Mouse (Mus musculus) embryonic stem cell, embryonic (primary cell): ENCODE results near the gene Skor1.

Source experiments
- CTCF ChIA-PET, 4 experiments: fragments of 300-600 bp in 2 of 4; fragments of 350-600 bp in 2 of 4; sonication (Branson Sonifier 250); formaldehyde crosslinking; loops; one replicate each; lab custom pipeline; 2022; ENCODE audit warnings: inconsistent platforms in 2 of 4; lab: Charles Lee
- POLR2A ChIA-PET, 4 experiments: fragments of 300-600 bp in 2 of 4; fragments of 350-600 bp in 2 of 4; sonication (Branson Sonifier 250); formaldehyde crosslinking; loops; one replicate each; lab custom pipeline; 2022; ENCODE audit warnings: antibody characterized with exemption in 4 of 4, inconsistent platforms in 1 of 4; lab: Charles Lee

The Skor1 gene

DNA sequence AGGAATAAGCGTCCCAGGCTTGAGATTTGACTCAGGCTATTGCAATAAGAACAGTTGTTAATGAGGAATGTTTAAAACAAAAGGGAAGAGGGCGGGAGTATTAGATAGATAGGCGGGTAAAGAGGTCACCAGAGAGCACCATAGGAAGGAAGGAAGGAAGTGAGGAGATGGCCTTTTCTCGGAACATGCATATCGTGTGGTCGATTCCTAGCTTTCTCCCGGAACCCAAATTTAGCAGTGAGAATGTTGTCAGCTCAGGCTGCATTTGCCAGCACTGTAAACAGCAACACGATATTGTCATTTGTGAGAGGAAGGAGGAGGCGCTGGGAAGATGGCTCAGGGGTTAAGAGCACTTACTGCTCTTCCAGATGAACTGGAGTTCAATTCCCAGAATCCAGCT, 24.2 kb downstream of the Skor1 start:
- CTCF ChIA-PET, result interaction anchor here (0.5 to 2.8 kb wide), 81 partner anchors 8 to 1898 kb away, joined by 3 to 23 read pairs (median 4); partner anchors contain the start of genes Calml4 (in 1 of the 4), Cln6 (in 1 of the 4) and Fem1b (in 1 of the 4)
- POLR2A ChIA-PET, result interaction anchor here (0.6 to 2.2 kb wide), 17 partner anchors 7 to 312 kb away, joined by 3 to 13 read pairs (median 5); no protein-coding TSS in a partner anchor

DNA sequence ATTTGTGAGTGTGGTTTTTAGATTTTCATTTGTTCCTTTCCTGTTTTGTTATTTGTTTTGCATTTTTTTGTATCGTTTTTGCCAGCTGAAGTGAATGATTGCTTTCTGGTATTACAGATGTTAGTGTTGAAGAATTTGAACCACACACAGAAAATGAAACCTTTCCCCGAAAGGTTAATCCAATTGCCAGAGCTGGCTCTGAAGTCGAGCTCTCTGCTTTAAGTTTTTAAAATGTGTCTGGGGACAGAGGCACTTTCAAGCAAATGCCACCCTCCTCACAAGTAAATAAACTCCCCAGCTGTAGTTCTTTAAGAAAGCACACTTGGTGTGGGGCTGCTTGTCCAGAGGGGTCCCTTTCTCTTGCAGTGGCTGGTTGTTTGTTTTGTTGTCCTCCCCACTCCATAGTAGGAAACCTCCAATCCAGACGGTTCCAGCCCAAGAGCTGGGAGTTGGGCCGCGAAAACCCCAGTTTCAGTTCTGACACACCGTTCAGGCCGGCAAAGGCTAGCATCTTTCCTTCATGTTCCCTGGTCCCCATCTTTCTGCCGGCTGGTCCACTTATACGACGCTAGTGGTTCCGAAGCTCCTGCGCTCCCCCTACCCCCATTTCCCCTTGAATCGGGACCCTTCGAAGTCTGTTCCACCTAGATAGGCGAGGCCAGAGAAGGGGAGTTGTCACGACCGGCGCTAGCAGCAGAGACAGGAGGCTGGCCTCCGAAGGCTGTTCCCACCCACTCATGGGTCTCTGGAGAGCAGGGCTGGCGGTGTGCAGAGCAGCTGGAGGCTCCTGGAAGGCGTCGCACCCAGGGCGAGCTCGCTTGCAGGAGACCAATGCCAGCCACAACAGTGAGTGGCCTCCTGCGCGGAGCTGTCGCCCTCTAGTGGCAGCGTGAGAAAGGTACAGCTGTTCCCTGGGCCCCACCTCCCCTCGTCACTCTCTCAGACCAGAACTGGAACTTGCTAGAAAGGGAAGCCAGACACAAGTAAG, 25.0 kb downstream of the Skor1 start:
- ChIA-PET POLR2A (interaction anchor here (0.6 to 2.2 kb wide), 20 partner anchors 8 to 311 kb away, joined by 3 to 13 read pairs (median 4); no protein-coding TSS in a partner anchor), CTCF (interaction anchor here (0.5 to 2.8 kb wide), 93 partner anchors 8 to 1899 kb away, joined by 3 to 23 read pairs (median 4); partner anchors contain the start of genes Calml4 (in 1 of the 4), Cln6 (in 1 of the 4), Fem1b (in 1 of the 4) and Smad6 (in 1 of the 4))

DNA sequence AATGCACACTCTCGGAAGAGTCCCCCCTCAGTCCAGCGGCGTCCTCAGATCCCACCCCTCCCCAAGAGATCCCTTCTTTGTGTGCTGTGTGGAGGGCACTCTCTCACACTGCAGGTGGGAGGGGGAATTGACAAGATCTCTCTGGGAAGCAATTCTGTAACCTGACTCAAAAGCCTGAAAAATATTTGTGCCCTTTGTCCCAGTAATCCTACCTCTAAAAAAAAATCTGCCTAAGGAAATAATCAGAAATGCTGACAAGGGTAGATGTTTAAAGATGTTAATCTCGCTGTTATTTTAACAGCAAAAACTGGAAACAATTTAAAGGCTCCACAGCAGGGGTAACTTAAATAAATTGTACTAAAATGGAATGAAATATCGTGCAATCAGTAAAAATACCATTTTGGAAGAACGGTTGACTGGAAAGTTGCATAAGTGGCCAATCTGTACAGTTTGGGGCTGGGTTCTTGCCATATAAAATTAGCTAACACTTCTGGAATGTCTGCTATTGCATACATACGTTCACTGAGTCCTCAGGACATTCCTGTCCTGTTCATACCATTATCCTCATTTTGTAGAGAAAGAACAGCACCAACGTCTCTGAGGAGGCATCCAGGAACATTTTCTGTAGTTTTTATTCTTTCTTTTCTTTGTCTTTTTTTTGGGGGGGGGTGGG, 26.5 kb downstream of the Skor1 start:
- ChIA-PET CTCF (interaction anchor here in 2 of 4 experiments (0.6 to 0.7 kb wide), 4 partner anchors 30 to 360 kb away, joined by 3 to 7 read pairs (median 4); no protein-coding TSS in a partner anchor), POLR2A (interaction anchor here in 3 of 4 experiments (0.6 to 1.8 kb wide), 4 partner anchors 113 to 491 kb away, joined by 3 to 5 read pairs (median 4); partner anchors contain the start of gene Calml4 (in 1 of the 3))

DNA sequence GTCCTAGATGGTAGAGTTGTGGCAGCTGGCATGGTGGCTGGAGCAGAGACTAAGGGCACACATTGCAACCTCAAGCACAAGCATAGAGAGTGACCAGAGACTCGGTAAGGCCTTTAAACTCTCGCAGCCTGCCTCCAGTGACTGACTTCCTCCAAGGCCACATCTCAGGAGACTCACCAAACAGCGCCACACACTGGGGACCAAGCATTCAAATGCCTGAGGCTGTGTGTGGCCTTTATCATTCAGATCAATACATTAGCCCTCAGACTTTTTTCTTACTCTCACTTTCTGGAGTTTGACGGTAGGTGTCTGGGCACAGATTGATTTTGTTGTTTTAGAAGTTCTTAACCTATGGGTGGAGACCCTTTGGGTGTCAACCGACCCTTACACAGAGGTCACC, 30.4 kb downstream of the Skor1 start:
- ChIA-PET POLR2A (interaction anchor here in 2 of 4 experiments (0.6 kb wide), 2 partner anchors 113 to 138 kb away, joined by 3 to 5 read pairs; no protein-coding TSS in a partner anchor), CTCF (interaction anchor here in 2 of 4 experiments (0.7 kb wide), 3 partner anchors 205 to 791 kb away, joined by 4 to 6 read pairs (median 6); no protein-coding TSS in a partner anchor)

DNA sequence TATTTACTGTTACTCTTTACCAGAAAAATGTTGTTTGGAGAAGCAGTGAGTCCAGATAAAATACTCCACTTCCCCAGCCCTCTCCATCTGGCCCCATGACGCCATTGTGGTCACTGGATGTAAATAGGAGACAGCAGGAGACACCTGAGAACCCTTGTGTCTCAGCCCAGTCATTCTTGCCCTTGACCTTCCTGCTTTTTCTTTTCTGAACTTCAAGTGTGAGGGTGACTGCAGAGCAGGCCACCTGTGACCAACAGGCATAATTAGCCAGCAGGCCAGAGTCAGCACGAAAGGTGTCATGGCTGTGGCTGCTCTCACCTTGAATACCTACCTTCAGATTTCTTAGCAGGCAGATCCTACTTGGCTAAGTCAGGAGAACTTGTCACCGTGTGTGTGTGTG, 36.2 kb downstream of the Skor1 start:
- CTCF ChIA-PET, result interaction anchor here in 2 of 4 experiments (1.0 to 4.5 kb wide), 3 partner anchors 11 to 13 kb away, joined by 3 to 16 read pairs (median 6); no protein-coding TSS in a partner anchor
- POLR2A ChIA-PET, result interaction anchor here in 1 of 4 experiments (1.1 to 1.9 kb wide), 3 partner anchors 21 to 810 kb away, joined by 3 to 7 read pairs (median 4); no protein-coding TSS in a partner anchor

DNA sequence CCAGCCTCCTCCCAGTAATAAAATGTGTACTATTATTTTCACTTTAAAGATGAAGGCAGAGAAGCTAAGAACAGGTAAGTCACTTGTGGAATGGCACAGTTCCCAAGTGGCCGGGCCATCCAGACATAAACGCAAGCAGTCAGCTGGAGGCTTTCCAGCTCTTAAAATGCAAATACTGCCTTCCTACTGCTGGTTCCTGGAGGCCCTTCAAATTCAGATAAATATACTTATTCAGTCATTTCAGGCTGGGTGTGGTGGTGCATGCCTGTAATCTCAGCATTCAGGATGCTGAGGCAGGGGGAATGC, 39.0 kb downstream of the Skor1 start:
- ChIA-PET CTCF (interaction anchor here (1.0 to 2.5 kb wide), 9 partner anchors 11 to 332 kb away, joined by 3 to 12 read pairs (median 5); no protein-coding TSS in a partner anchor), POLR2A (interaction anchor here in 3 of 4 experiments (1.0 to 2.2 kb wide), 8 partner anchors 12 to 22 kb away, joined by 3 to 10 read pairs (median 4); no protein-coding TSS in a partner anchor)

DNA sequence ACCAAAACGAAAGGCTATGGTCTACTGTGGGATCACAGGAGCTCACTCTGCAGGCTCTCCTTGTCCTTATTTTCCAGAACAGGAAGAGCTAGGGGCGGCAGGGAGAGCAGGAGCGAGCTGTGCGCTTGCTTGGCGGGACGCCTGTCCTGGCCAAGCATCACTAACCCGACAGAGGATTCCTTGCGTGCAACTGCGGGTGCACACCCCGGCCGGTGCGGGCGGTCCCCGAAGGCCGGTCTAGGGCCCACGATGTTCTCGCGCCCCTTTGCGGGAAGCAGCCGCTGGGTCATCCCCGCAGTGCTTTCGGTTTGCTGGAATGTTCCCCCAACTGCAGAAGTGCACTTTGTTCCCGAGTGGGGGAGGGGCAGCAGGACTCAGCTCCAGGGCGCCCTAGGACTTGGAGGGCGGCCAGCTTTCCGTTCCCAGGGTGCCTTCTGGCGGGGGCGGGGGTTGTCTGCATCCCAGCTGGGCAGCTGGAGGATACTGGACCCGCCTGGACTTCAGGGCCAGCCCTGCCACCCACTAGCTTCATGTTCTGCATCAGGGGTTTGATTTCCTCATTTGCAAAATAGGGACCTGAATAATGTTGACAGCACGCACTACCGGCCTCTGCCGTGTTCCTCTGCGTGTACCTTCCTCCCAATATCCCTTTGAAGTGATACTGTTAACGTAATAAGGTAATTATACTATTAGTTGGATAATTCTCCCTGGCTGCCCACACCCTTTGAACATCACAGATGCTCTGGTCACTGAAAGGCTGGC, 39.6 kb downstream of the Skor1 start:
- ChIA-PET POLR2A (interaction anchor here (0.7 to 2.2 kb wide), 17 partner anchors 8 to 238 kb away, joined by 3 to 10 read pairs (median 4); no protein-coding TSS in a partner anchor), CTCF (interaction anchor here (0.6 to 2.5 kb wide), 13 partner anchors 10 to 1676 kb away, joined by 3 to 12 read pairs (median 5); no protein-coding TSS in a partner anchor)

DNA sequence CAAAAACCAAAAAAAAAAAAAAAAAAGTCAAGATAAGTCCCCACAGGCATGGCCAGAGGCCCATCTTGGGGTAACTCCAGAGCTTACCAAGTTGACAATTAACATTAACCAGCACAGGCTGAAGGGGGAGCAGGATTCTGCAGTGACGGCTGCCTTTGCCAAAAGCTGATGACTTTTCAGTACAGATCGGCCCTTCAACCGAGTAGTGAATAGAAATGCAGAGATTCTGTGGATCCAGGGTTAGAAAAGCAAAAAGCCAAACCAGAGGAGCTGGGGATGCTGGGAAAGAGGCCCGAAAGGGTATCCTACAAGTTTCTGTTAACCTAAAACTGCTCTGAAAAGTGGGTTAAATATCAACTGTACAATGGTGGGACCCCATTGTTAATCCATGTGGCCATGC, 40.2 kb downstream of the Skor1 start:
- ChIA-PET POLR2A (interaction anchor here (0.7 to 2.2 kb wide), 18 partner anchors 8 to 270 kb away, joined by 3 to 10 read pairs (median 4); partner anchors contain the start of gene Cln6 (in 1 of the 4)), CTCF (interaction anchor here (0.5 to 2.5 kb wide), 14 partner anchors 9 to 810 kb away, joined by 3 to 12 read pairs (median 5); no protein-coding TSS in a partner anchor)

DNA sequence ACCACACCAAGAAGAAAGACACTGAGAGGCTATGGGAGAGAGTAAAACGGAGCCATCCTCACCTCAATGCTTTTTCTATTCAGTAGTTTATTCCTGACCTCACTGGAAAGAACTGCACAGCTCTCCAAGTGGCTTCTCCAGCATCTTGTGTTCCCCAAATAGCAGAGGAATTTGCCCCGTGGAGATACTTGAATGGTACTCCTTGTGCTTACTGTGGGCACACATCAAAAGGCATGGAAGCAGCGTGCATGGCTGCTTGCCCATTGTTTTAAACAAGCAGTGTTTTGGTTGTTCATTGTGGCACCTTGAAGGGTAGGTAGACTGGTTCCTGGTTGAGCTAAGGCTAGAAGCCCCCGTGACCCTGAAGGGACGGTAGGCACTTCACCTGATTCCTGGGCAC, 48.1 kb downstream of the Skor1 start:
- ChIA-PET CTCF (interaction anchor here in 1 of 4 experiments (0.8 to 1.8 kb wide), 3 partner anchors 11 to 24 kb away, joined by 6 to 13 read pairs (median 6); no protein-coding TSS in a partner anchor), POLR2A (interaction anchor here in 1 of 4 experiments (1.3 kb wide), 1 partner anchor 11 kb away, joined by 3 read pairs; no protein-coding TSS in a partner anchor)

DNA sequence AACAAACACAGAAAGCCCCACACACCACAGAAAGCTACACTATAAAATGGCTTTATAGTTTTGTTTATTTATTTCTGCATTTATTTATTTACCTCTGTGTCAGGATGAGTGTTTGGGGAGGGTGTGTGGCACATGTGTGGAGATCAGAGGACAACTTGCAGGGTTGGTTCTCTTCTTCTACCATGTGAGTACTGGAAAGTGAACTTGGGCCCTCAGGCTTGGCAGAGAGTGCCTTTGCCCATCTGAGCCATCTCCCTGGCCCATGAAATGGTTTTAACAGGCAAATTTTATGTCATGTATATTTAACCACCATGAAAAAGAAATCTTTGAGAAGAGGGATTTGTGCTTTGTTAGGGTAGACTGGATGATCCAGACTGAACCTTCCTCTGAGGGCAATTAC, 48.9 kb downstream of the Skor1 start:
- ChIA-PET POLR2A (no interaction called here), CTCF (interaction anchor here in 3 of 4 experiments (0.6 to 1.8 kb wide), 6 partner anchors 13 to 743 kb away, joined by 3 to 13 read pairs (median 4); no protein-coding TSS in a partner anchor)

DNA sequence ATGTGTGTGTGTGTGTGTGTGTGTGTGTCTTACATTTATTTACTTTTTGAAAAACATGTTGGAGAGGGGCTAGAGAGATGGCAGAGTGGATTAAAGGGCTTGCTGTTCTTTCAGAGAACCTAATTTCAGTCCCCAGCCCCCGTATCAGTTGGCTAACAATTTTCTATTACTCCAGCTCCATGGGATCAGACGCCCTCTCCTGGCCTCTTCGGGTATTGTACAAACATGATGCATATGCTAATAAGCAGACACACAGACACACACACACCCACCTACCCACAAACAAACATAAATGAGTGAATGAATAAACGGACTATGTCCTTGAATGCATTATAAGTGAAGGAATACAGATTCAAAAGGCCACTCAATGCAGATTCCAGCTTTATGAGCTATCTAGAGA, 49.4 kb downstream of the Skor1 start:
- ChIA-PET POLR2A (no interaction called here), CTCF (interaction anchor here (0.6 to 1.8 kb wide), 10 partner anchors 10 to 744 kb away, joined by 3 to 13 read pairs (median 3); no protein-coding TSS in a partner anchor)

DNA sequence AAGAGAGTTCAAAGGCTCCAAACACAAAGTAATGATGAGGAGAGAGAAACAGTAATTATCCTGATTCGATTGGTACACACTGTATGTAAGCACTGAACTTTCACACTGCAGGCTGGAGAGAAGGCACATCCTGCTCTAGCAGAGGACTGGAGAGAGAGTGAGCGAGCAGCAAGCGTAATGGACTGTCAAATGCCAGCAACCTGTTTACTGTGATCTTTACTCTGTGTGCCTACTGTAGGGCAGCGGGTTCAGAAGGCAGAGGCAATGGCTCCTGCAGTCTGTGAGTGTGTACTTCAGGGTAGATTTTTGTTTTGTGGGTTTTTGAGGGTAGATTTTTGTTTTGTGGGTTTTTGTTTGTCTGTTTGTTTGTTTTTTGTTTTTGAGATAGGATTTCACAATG, 49.9 kb downstream of the Skor1 start:
- POLR2A ChIA-PET, result no interaction called here

DNA sequence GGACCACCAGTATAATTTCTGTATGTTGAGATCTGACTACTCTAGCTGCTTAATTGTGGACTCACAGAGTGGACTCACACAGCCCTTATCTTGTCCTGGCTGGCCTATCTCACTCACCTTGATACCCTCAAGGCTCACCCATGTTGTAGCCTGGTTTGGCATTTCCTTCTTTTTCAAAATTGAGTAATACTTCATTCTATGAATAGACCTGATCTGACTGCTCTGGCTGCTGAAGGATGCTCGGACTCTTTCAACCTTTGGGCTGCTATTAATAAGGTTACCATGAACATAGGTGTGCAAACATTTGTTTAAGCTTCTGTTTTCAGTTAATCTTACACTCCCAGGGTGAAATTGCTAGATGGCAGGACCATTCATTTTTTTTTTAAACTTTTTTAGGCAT, 51.6 kb downstream of the Skor1 start:
- CTCF ChIA-PET, result interaction anchor here in 1 of 4 experiments (0.5 kb wide), 1 partner anchor 39 kb away, joined by 3 read pairs; no protein-coding TSS in a partner anchor
- POLR2A ChIA-PET, result interaction anchor here in 2 of 4 experiments (0.8 to 1.3 kb wide), 2 partner anchors 12 to 293 kb away, joined by 3 to 4 read pairs; no protein-coding TSS in a partner anchor

More for the DNA sequence above, 49.9 kb downstream of the Skor1 start:
- CTCF ChIA-PET, result interaction anchor here (0.6 to 1.8 kb wide), 9 partner anchors 10 to 455 kb away, joined by 3 to 13 read pairs (median 4); no protein-coding TSS in a partner anchor

DNA sequence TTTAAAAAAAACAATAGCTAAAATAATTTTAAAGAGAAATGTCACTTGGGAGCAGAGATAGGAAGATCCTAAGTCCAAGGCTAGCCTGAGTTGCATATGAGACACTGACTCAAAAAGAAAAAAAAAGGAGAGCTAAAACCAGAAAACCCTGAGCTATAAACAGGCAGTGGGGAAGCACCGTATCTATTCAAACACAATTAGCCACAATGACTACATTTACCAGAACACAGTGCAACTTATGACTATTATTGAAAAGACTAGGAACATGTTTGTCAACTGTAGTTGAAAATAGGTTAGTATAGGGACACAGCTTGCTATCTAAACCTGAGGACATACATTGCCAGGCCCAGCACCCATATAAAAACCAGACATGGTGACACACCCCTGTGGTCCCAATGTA, 54.7 kb downstream of the Skor1 start:
- ChIA-PET CTCF (interaction anchor here in 3 of 4 experiments (0.8 to 1.5 kb wide), 3 partner anchors 17 to 246 kb away, joined by 3 read pairs; no protein-coding TSS in a partner anchor), POLR2A (interaction anchor here in 2 of 4 experiments (0.9 to 1.3 kb wide), 2 partner anchors 19 to 122 kb away, joined by 3 to 4 read pairs; no protein-coding TSS in a partner anchor)

DNA sequence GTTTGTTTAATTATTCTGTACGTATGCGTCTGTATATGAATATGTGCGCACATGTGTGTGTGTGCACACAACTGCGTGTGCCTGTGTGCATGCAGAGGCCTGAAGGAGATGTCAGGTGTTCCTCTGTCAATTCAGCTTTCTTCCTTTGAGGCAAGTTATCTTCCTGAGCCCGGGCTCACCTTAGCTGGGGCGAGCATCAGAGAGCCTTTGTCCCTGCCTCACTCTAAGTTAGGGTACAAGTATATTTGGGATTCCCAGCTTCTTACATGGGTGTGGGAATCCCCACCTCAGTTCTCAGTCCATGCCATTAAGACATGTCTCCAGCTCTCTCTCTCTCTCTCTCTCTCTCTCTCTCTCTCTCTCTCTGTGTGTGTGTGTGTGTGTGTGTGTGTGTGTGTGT, 56.2 kb downstream of the Skor1 start:
- CTCF ChIA-PET, result interaction anchor here in 2 of 4 experiments (0.6 to 1.5 kb wide), 6 partner anchors 10 to 264 kb away, joined by 3 to 10 read pairs (median 4); no protein-coding TSS in a partner anchor
- POLR2A ChIA-PET, result interaction anchor here in 3 of 4 experiments (0.8 to 1.9 kb wide), 9 partner anchors 11 to 113 kb away, joined by 3 to 5 read pairs (median 3); no protein-coding TSS in a partner anchor

DNA sequence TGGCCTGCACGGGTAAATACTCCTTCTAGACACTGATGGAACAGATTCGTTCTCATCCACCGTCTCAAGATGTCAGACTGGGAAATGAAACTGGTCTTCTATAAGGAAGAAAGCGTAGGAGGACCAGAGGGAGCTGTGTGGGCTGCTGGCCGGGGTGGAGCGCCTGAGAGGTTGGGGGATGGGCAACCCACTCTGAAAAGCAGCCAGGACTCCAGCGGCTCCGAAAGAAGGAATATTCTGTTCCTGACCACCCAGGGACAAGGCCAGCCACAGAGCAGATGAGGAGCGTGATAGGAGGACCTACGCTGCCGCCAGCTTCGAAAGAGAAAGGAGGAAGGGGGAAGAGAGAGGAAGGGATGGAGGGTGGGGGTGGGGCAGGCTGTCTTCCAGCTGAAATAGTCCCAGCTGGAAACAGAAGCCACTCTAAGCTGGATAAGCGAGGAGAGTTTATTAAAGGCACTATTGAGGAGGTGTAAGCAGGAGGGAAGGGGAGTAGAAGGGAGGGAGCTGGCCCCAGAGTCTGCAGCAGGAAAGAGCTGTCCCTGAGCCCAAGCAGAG, 56.7 kb downstream of the Skor1 start:
- CTCF ChIA-PET, result interaction anchor here in 2 of 4 experiments (0.7 to 1.5 kb wide), 7 partner anchors 9 to 348 kb away, joined by 3 to 10 read pairs (median 4); no protein-coding TSS in a partner anchor

More for the DNA sequence above, 56.7 kb downstream of the Skor1 start:
- POLR2A ChIA-PET, result interaction anchor here (0.5 to 2.1 kb wide), 13 partner anchors 10 to 112 kb away, joined by 3 to 6 read pairs (median 4); no protein-coding TSS in a partner anchor
